Mouse (Mus musculus): ENCODE measurements around the gene Tead3. TPM values are rescaled to one million over a fixed set of nuclear protein-coding genes. Genes with fewer than 3 reads are reported as not detected.
"Not testable (repeated sequence)": the region's sequence is repeated elsewhere in the genome, so short reads cannot be mapped to it uniquely, and the experiment has no call there.

Gene Tead3
- polyA plus RNA-seq, 1 experiment, result 2.5 TPM

DNA sequence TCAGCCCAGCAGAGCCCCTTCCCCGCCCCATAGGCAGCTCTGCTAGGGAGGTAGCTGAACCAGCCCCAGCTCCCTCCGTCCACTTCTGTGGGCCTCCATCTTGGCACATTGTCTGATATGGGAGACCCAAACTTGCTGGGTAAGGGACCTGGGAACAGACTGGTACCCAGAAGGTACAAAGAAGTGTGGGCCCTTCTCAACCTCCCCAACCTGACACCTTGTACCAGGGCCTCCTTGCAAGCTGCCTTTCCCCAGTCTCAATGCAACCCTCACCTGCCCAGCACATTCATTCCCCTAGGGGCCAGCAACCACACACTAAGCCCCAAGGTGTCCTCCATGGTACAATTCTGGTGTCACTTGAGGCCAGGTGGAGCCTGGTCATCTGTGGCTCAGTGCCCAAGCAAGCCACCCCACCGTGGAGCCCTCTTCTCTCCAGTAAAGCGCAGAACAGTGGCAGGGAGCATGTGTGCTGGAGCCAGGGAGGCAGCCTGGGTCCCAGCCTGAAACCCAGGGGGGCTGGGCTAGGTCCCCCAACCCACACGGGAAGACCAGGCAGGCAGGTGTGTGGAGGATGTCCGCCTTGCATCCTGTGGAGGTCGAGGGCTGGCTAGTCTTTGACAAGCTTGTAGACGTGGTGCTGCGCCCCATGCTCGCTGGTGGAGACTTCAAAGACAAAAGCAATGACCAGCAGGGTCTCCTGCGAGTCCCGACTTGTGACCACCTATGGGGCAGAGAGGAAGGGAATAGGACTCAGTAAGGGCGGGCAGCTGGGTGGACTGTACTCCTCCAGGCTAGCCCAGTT, 18.3 kb downstream of the Tead3 start:
- TF ChIP-seq POLR2A (IDR thresholded peaks at IDR 0.05; ENCODE audit: extremely low read depth, insufficient read depth, low read length) (no peak), CTCF (IDR thresholded peaks at IDR 0.05; ENCODE audit: extremely low read depth, insufficient read depth, low read length) (no peak)
- peaks cover 6% of the 10 kb centered on the region for H3K4me1 ChIP-seq (ENCODE audit: control insufficient read depth, insufficient read depth, low read length)
- no peak overlapping the region for H3K27ac ChIP-seq (ENCODE audit: insufficient read depth, low read length)
- no peak overlapping the region for H3K4me3 ChIP-seq (ENCODE audit: insufficient read depth, low read length)

DNA sequence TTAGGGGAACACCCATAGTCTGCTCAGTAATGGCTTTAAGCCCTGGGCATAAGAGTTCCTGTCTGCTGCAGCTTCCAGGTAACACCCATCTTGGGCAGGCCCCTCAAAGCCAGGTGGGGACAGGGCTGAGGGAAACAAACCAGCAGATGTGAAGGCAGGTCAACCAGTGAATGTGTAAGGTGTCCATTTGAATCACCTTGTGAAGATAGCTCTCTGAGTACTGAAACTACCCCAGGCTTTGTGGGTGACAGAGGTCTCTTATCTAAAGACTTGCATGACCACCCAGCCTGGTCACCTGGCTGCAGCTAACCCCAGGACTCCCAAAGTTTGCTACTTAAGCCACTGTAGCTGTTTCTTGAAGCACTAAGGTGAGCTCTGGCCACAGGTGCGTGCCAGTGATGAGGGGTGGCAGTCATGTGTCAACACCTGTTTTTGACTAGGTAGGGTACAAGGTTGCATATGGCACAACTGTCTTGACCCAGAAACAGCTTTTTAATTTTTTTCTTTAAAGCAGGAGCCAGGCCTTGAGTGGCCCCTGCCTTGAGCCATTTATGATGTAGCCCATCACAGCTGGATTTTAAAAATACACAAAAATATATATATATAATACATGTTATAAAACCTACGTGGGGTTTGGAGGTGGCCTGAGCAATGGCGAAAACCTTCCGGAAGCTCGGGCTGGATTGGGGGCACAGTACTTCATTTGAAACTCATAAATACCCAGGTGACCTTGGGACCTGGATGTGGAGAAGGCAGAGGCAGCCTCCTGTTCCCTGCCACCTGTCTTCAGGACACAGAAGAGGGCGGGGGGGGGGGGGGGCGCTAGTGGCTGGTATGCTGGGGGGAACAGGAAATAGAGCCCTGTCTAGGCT, 19.1 kb downstream of the Tead3 start:
- Histone ChIP-seq H3K27ac (ENCODE audit: insufficient read depth, low read length) (no peak overlapping the region), H3K4me1 (ENCODE audit: control insufficient read depth, insufficient read depth, low read length) (peaks cover 6% of the 10 kb centered on the region), H3K4me3 (ENCODE audit: insufficient read depth, low read length) (no peak overlapping the region)
- TF ChIP-seq POLR2A (IDR thresholded peaks at IDR 0.05; ENCODE audit: extremely low read depth, insufficient read depth, low read length) (0 out of 2 replicates have a peak, but pooled peaks have one; percentile 21), CTCF (IDR thresholded peaks at IDR 0.05; ENCODE audit: extremely low read depth, insufficient read depth, low read length) (no peak)

GRCm38 (mm10) chr17:28330590-28330989, 20.0 kb downstream of the Tead3 start:
- H3K27ac ChIP-seq (ENCODE audit: insufficient read depth, low read length); H3K4me3 ChIP-seq (ENCODE audit: insufficient read depth, low read length); H3K4me1 ChIP-seq (ENCODE audit: control insufficient read depth, insufficient read depth, low read length): not testable (repeated sequence)

DNA sequence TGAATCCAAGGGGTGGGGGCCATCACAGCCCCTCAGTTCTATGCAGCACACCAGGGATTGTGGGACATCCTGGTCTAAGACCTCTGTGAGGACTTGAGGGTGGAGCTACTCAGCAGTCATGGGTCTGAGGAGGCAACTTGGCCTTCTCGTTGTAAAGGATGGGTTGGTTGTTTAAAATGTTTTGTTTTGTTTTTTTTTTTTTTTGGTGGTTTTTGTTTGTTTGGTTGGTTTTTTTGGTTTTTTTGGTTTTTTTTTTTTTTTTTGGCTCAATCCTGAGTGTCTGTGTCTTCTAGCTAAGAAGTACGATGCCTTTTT, 20.4 kb downstream of the Tead3 start:
- peaks cover 6% of the 10 kb centered on the region for H3K4me1 ChIP-seq (ENCODE audit: control insufficient read depth, insufficient read depth, low read length)
- no peak overlapping the region for H3K27ac ChIP-seq (ENCODE audit: insufficient read depth, low read length)
- no peak for TF ChIP-seq CTCF (IDR thresholded peaks at IDR 0.05; ENCODE audit: extremely low read depth, insufficient read depth, low read length)
- H3K4me3 ChIP-seq (ENCODE audit: insufficient read depth, low read length), result no peak overlapping the region

DNA sequence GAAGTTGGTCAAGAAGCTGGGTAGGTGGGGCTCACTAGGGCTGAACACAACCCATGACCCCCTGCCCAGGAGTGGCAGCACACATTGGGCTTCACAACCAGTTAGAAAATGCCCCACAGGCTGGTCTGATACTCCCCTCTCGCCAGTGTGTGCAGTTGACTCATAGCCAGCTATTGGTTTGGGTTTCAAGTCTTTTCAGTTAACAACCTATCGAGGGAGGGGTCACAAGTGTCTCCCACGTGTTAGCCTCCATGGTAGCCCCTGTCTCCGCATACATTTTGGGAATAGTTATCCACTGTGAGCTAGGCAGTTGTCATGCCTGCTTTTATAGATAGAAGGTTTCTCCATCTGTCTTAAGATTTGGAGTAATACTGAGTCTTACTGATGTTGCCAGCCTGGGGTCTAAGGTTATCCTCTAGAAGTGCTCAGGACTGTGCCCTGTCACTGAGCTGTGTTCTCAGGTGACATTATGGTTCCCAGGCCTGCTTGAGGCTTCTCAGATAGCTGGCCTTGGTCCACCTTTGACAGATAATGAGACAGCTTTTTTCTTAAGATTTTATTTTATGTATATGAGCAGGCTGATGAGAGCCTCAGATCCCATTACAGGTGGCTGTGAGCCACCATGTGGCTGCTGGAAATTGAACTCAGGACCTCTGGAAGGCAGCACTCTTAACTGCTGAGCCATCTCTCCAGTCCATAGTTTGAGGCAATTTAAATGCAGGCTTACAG, 20.9 kb downstream of the Tead3 start:
- Histone ChIP-seq H3K4me3 (ENCODE audit: insufficient read depth, low read length) (peak overlapping the region; percentile 74; the same call in 1 of the 2 replicates), H3K27ac (ENCODE audit: insufficient read depth, low read length) (no peak overlapping the region), H3K4me1 (ENCODE audit: control insufficient read depth, insufficient read depth, low read length) (peaks cover 6% of the 10 kb centered on the region)
- TF ChIP-seq CTCF (IDR thresholded peaks at IDR 0.05; ENCODE audit: extremely low read depth, insufficient read depth, low read length) (no peak), POLR2A (IDR thresholded peaks at IDR 0.05; ENCODE audit: extremely low read depth, insufficient read depth, low read length) (no peak)

GRCm38 (mm10) chr17:28328946-28329345, 21.7 kb downstream of the Tead3 start:
- H3K27ac ChIP-seq (ENCODE audit: insufficient read depth, low read length), result peak overlapping the region; percentile 60; the same call in 1 of the 2 replicates
- TF ChIP-seq CTCF (IDR thresholded peaks at IDR 0.05; ENCODE audit: extremely low read depth, insufficient read depth, low read length), result no peak
- TF ChIP-seq POLR2A (IDR thresholded peaks at IDR 0.05; ENCODE audit: extremely low read depth, insufficient read depth, low read length), result no peak

GRCm38 (mm10) chr17:28328366-28328928, 22.2 kb downstream of the Tead3 start, which contains the start of gene Rpl10a:
Gene Rpl10a, plus strand, starts transcription at chr17:28328471.
- TF ChIP-seq CTCF (IDR thresholded peaks at IDR 0.05; ENCODE audit: extremely low read depth, insufficient read depth, low read length) (peak; percentile 44), POLR2A (IDR thresholded peaks at IDR 0.05; ENCODE audit: extremely low read depth, insufficient read depth, low read length) (peak; percentile 94)
- H3K4me3 ChIP-seq (ENCODE audit: insufficient read depth, low read length), result peak within 1 kb of the TSS; percentile 74
- H3K27ac ChIP-seq (ENCODE audit: insufficient read depth, low read length), result peak within 1 kb of the TSS; percentile 88
- H3K4me1 ChIP-seq (ENCODE audit: control insufficient read depth, insufficient read depth, low read length), result peaks cover 4% of the 10 kb centered on the region

More at GRCm38 (mm10) chr17:28328946-28329345, 21.7 kb downstream of the Tead3 start:
- H3K4me3 ChIP-seq (ENCODE audit: insufficient read depth, low read length), result peak overlapping the region; percentile 74
- H3K4me1 ChIP-seq (ENCODE audit: control insufficient read depth, insufficient read depth, low read length), result peaks cover 6% of the 10 kb centered on the region

DNA sequence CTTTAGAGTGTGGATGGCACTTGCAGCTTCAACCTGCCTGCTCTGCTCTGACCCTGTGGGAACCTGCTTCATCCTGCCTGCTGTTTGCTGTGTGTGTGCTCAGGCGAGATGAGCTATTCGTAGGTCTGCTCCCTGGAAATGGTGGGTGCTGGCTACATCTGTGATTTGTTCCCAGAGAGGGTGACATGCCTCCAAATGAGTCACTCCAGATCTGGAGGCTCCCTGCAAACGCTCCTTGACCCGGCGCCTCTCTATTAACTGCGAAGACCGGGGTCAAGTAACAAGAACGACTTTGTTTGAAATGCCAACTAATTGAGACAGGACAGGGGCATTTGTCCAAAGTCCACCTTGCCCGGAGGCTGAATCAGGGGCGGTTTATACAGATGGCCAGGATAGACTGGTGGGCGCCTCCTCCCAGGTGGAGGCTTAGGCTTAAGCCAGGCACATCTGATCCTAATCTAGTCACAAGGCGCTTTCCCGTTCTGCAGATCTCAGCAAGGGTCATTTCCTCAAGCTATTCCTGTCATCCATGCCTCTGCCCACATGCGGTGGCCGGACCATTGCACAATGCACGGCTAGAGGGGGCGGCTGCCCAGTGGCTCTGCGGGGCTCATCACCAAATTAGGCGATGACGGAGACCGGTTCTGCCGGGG, 22.8 kb downstream of the Tead3 start:
- Histone ChIP-seq H3K4me1 (ENCODE audit: control insufficient read depth, insufficient read depth, low read length) (peaks cover 4% of the 10 kb centered on the region), H3K27ac (ENCODE audit: insufficient read depth, low read length) (peak overlapping the region; percentile 88)
- TF ChIP-seq POLR2A (IDR thresholded peaks at IDR 0.05; ENCODE audit: extremely low read depth, insufficient read depth, low read length), result peak; percentile 25; the same call in 1 of the 2 replicates
- TF ChIP-seq CTCF (IDR thresholded peaks at IDR 0.05; ENCODE audit: extremely low read depth, insufficient read depth, low read length), result no peak

DNA sequence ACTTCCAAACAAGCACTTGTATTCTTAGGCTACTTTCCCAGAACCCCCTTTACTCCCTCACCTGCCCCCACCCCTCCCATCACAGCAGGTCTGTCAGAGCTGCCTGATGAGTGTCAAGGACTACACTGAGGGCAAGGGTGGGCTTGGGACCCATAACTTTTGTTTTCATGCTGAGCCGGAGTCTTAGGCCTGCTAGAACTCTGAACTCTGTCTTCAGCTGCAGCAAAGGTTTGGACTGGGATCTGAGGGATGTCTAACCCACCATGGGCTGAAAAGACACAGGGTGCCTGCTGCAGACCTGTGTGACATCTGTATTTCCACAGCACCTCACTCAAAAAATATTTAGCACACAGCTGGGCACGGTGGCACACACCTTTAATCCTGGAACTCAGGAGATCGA, 23.7 kb downstream of the Tead3 start:
- TF ChIP-seq CTCF (IDR thresholded peaks at IDR 0.05; ENCODE audit: extremely low read depth, insufficient read depth, low read length), result no peak
- TF ChIP-seq POLR2A (IDR thresholded peaks at IDR 0.05; ENCODE audit: extremely low read depth, insufficient read depth, low read length), result no peak
- Histone ChIP-seq H3K27ac (ENCODE audit: insufficient read depth, low read length) (no peak overlapping the region), H3K4me3 (ENCODE audit: insufficient read depth, low read length) (no peak overlapping the region), H3K4me1 (ENCODE audit: control insufficient read depth, insufficient read depth, low read length) (peaks cover 4% of the 10 kb centered on the region)

More for the DNA sequence above, 22.8 kb downstream of the Tead3 start:
- peak overlapping the region; percentile 74 for H3K4me3 ChIP-seq (ENCODE audit: insufficient read depth, low read length)
